Mouse (Mus musculus): Measurements from ENCODE around the gene Gm9903.

The Gm9903 gene

DNA sequence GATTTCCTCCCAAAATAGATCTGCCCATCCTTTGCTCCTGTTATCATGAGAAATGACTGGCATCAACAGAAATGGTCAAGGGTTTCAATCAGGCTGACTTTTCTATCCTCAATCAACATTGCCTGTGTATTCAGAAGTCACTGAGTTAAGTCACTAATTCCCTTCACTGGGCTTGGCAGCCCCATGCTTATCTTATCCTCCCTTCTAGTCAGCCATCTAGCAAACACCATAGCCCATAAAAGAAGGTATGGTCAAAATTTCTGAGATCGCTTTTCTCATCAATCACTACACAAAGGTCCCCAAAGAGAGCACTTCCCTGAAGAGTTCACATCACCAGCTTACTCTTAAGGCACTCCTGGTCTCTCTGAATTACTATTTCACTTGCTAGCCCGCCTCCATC, 21.3 kb downstream of the Gm9903 start:
- no peak for DNase-seq

DNA sequence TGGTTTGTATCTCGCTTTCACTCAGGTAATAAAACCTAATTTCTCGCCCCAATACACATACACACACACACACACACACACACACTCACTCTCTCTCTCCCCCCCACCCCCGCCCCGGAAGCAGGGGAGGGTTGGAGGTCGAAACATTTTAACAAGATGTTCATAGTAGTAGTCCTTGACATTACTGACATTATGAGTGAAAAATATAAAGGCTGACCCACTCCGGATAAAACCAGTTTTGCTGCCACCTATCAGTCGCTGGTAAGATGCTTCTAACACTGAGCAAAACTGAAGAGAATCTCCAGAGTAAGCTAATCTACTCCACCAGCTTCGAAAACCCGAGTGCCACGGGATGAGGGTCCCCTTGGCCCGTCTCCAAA, 21.8 kb downstream of the Gm9903 start:
- DNase-seq: no peak

DNA sequence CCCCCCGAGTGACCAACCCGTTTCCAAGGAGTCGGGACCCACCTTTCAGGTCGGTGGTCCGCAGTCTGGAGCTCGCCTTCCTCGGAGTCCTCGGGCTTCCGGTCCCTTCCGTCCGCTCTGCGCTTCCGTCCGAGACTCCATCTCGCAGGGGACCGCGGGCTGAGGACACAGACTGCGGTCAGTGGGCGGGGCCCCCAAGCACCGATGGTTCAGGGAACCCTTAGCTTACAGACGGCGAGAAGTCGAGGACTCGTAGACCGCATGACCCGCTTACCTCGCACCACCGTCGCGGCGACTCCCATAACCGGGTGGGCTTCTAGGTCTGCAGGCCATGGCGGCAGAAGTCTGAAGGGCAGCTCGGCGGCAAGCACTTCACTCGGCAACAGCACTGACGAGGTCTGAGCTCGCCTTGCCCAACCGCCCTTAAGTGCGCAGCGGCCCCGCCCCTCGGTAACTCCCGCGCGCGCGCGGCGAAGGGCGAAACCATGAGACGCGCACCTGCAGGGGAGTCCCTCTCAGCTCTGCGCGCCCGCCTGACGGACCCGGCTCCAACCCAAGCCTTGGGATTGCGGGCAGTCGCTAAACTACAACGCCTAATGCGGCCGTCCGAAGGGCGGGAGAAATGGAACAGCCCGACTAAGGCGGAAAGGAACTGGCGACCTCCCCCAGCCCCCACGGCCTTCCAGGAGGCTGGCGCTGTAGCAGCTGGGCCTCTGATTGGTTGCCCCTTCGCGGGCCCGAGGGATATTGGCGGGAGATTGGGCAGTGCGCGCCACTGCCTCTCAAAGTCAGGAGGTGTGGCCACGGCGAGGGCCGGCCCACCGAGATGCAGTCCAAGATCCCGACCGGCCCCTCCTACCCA, 22.4 kb downstream of the Gm9903 start, which contains the start of gene Slbp:
Slbp (minus strand) TSS at position 654 of the 862 bp plus-strand sequence.
- DNase-seq: peak; percentile 97 to 98

DNA sequence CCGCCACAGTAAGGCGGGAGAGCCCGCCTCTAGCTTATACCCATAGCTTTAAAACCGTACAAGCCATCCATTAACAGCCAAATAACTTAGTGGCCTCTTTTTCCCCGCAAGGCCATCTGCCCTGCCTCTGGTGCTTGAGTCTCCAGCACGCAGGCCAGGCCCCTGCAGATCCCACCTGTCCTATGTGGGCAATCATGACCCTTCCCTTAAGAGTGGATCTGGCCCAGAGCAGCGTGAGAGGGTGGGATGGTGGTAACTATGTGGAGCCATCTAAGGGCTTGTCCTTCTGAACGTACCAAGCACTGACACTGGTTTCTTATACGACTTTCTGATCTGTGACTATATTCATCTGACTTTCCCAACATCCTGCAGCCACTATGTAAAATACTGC, 23.1 kb downstream of the Gm9903 start:
- DNase-seq: no peak

DNA sequence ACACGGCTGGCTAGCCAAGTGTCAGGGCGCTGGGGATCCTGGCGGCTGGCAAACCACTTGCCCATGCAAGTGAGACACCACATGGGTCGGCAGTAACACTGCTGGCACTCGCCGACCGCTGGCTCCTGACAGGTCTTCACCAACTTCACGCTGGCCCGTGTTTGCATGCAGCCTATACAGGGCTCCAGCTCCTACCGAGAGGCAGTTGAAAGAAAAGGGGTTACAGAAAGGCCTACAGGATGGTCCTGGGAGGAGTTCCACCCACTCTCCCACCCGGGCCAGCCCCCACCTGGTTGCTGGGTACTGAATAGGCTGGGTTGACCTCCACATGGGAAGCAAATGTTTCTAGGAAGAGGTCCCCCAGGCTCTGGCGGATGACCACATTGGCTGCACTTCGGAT, 24.7 kb downstream of the Gm9903 start:
- DNase-seq: no peak

DNA sequence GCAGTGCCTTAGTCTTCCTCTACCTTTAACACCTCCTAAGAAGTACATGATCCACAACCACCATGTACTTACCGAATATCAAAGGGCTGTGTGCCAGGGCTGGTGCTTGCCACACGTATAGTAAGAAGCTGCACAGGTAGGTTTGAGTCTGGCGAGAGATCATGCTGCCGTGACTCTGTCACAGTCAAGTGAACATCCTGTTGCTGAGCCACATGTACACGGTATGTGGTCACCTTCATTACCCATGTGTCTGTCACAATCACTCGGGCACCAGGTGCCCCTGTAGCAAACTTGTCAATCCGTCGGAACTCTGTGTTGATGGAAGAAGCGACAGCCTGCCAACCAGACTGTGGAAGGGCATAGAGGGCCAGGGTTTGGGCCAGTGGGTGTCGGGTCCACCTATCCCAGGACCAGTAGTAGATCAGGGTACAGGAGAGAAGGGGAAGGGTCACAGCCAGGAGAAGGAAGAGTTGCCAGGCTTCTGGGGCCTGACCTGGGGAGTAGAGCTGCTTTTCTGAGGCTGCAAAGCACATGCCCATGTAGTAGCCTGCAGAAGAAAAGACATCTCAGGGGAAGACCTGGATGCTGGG, 25.6 kb downstream of the Gm9903 start:
- DNase-seq: no peak

DNA sequence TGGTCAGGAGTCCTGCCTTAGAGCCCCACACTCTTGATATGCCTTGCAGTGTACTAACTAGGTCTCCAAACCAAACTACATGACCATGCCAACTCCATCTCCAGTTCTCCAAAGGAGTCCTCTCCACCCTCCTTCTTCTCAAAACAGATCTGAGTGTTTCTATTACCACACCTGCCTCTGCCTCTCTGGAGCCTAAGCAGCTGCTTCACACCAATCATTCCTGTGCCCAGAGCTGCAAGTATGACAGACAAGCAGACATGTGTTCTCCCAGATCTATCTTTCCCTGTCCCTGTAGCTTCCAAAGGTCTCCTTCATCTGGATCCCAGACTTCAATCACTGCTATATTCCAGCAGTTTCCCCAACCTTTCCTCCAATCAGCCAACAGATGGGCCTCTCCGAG, 27.0 kb downstream of the Gm9903 start:
- no peak for DNase-seq

- no peak for DNase-seq
These were observed 27.6 kb downstream of the Gm9903 start for GRCm38 (mm10) chr5:33657251-33657786.

- peak; percentile 98 to 99 for DNase-seq
These were observed 28.3 kb downstream of the Gm9903 start, which contains the start of the genes Tacc3 and Tmem129 for GRCm38 (mm10) chr5:33657787-33658663. TSS of gene Tacc3 (plus strand) at chr5:33658128. TSS of gene Tmem129 (minus strand) at chr5:33658416.

DNA sequence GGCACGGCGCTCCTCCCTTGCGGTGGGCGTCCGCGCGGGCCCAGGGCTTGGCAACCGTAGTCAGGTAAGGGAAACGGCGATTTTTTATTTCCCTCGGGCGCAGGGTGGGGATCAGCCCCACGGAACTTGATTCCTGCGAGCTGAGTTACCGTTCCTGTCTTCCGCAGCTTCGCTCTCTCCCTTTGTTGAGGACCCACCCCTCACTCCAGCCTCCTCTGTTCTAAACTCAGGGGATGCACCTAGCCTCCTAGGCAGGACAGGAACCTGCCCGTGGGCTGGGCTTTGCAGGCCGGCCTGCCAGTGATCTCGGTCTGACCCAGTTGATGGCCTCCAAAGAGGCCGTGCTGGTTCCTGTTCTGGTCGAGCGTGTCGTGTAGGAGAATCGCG, 28.9 kb downstream of the Gm9903 start:
- no peak for DNase-seq

- peak; percentile 63 to 68 for DNase-seq
These were observed 38.5 kb downstream of the Gm9903 start for GRCm38 (mm10) chr5:33668223-33668622.

GRCm38 (mm10) chr5:33671659-33672058, 41.9 kb downstream of the Gm9903 start:
- DNase-seq: no peak

- peak; percentile 49 to 70 for DNase-seq
These were observed 44.7 kb downstream of the Gm9903 start for GRCm38 (mm10) chr5:33674439-33674838.

- peak; percentile 85 for DNase-seq
These were observed 46.2 kb downstream of the Gm9903 start for GRCm38 (mm10) chr5:33675964-33676363.

- no peak for DNase-seq
These were observed 48.5 kb downstream of the Gm9903 start for GRCm38 (mm10) chr5:33678244-33678643.

DNA sequence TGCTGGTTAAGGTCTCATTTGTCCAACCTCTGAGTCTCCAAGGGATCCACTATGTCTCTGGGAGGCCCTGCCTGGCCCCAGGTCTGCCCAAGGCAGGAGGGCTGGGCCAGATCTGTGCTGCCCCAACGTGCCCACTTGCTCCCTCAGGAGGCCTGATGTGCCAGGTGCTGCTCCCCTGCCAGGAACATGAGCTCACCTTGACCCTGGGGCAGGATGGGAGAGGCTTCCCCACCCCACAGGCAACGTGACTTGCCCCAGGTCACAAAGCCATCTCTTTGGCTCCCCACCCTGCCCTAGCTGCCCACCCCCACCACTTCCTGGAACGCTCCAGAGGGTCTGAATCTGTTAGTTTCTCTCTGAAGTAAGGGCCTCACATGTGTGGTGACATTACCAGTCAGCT, 51.3 kb downstream of the Gm9903 start:
- no peak for DNase-seq
